Mouse (Mus musculus) small intestine, adult 2 months (tissue): ENCODE results near the gene Nicn1.

ENCODE experiments used
- CTCF ChIP-seq: fragments of 200-500 bp; IDR thresholded peaks from 2 replicates; pipeline ENCODE4 v1.5.1; 2012; ENCODE audit warnings: low read depth, mild to moderate bottlenecking, control low read depth, inconsistent platforms, low read length, moderate library complexity, mixed read lengths; ENCODE audit not compliant: insufficient replicate concordance, insufficient read length; ENCODE audit errors: extremely low read depth
- POLR2A ChIP-seq: fragments of 200-500 bp; IDR thresholded peaks from 2 replicates; pipeline ENCODE4 v1.6.1; 2012; ENCODE audit warnings: low read depth, mild to moderate bottlenecking, control low read depth, inconsistent platforms, low read length, moderate library complexity

DNA sequence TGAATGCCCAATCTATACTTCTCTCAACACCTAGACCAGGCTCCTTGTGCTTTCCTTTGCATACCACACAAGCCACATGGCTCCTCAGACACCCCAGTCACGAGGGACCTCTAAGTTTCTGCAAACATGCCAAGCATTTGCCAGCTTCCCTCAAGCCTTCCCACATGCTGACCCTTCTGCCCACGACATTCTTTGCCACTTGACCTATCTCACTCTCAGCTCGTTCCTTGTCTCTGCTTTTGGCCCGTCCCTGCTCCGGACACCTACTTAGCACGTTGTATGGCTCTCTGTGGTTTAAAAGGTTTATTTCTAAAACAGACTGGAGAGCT, 14.9 kb upstream of the Nicn1 start:
- TF ChIP-seq CTCF (no peak), POLR2A (no peak)
